Mouse (Mus musculus): ENCODE data around the gene Osgep. TPM values are rescaled to one million over a fixed set of nuclear protein-coding genes. Genes with fewer than 3 reads are reported as not detected.

The Osgep gene
- total RNA-seq, 1 experiment, result 19.1 TPM

GRCm38 (mm10) chr14:50897374-50897765, 27.3 kb downstream of the Osgep start, which contains the start of gene Klhl33:
TSS of gene Klhl33 (minus strand) at chr14:50897507.
- H3K9ac ChIP-seq (ENCODE audit: insufficient read depth, low read depth, low read length, poor library complexity, severe bottlenecking), result peak within 1 kb of the TSS; percentile 12; the same call in 1 of the 2 replicates
- in situ Hi-C loops (cut with MboI; ENCODE audit: low sequenced_read_pairs in 2 of 2, unreplicated experiment in 2 of 2), result no loop called here
- no peak within 1 kb of the TSS for H3K27ac ChIP-seq (ENCODE audit: insufficient read depth, low read depth, low read length, poor library complexity, severe bottlenecking)
- no peaks in the 10 kb centered on the region for H3K36me3 ChIP-seq (ENCODE audit: control insufficient read depth, insufficient read depth, low read length, poor library complexity, severe bottlenecking)
- no peak for DNase-seq (ENCODE audit: low read depth, low spot score)
- no peak for TF ChIP-seq CHD2 (IDR thresholded peaks at IDR 0.05; ENCODE audit: low read depth, low read length)
- H3K4me3 ChIP-seq (ENCODE audit: insufficient read depth in 1 of 2, low read depth in 1 of 2, low read length in 2 of 2, poor library complexity in 1 of 2, severe bottlenecking in 1 of 2), result peak within 1 kb of the TSS; percentile 54 to 59
- no peaks in the 10 kb centered on the region for H3K9me3 ChIP-seq (ENCODE audit: control insufficient read depth, insufficient read depth, low read depth, low read length)
- no peaks in the 10 kb centered on the region for H3K4me1 ChIP-seq (ENCODE audit: control insufficient read depth in 2 of 2, insufficient read depth in 2 of 2, low read length in 2 of 2, poor library complexity in 1 of 2)

- no peak for DNase-seq (ENCODE audit: low read depth, low spot score)
- Histone ChIP-seq H3K9me3 (ENCODE audit: control insufficient read depth, insufficient read depth, low read depth, low read length) (no peaks in the 10 kb centered on the region), H3K9ac (ENCODE audit: insufficient read depth, low read depth, low read length, poor library complexity, severe bottlenecking) (peak overlapping the region; percentile 12; the same call in 1 of the 2 replicates), H3K4me1 (ENCODE audit: control insufficient read depth in 2 of 2, insufficient read depth in 2 of 2, low read length in 2 of 2, poor library complexity in 1 of 2) (no peaks in the 10 kb centered on the region), H3K36me3 (ENCODE audit: control insufficient read depth, insufficient read depth, low read length, poor library complexity, severe bottlenecking) (no peaks in the 10 kb centered on the region), H3K4me3 (ENCODE audit: insufficient read depth in 1 of 2, low read depth in 1 of 2, low read length in 2 of 2, poor library complexity in 1 of 2, severe bottlenecking in 1 of 2) (peak overlapping the region; percentile 54 to 59), H3K27ac (ENCODE audit: insufficient read depth, low read depth, low read length, poor library complexity, severe bottlenecking) (no peak overlapping the region)
- in situ Hi-C loops (cut with MboI; ENCODE audit: low sequenced_read_pairs in 2 of 2, unreplicated experiment in 2 of 2), result no loop called here
- TF ChIP-seq ZNF384 (IDR thresholded peaks at IDR 0.05; ENCODE audit: low read depth, low read length) (no peak), CHD2 (IDR thresholded peaks at IDR 0.05; ENCODE audit: low read depth, low read length) (no peak), ZC3H11A (IDR thresholded peaks at IDR 0.05; ENCODE audit: borderline replicate concordance, low read depth, low read length) (no peak), MAFK (IDR thresholded peaks at IDR 0.05; ENCODE audit: insufficient read depth, low read depth, low read length) (no peak), HCFC1 (IDR thresholded peaks at IDR 0.05; ENCODE audit: borderline replicate concordance, insufficient read depth, low read length) (no peak)
Measured at GRCm38 (mm10) chr14:50896747-50897373, 27.8 kb downstream of the Osgep start.

DNA sequence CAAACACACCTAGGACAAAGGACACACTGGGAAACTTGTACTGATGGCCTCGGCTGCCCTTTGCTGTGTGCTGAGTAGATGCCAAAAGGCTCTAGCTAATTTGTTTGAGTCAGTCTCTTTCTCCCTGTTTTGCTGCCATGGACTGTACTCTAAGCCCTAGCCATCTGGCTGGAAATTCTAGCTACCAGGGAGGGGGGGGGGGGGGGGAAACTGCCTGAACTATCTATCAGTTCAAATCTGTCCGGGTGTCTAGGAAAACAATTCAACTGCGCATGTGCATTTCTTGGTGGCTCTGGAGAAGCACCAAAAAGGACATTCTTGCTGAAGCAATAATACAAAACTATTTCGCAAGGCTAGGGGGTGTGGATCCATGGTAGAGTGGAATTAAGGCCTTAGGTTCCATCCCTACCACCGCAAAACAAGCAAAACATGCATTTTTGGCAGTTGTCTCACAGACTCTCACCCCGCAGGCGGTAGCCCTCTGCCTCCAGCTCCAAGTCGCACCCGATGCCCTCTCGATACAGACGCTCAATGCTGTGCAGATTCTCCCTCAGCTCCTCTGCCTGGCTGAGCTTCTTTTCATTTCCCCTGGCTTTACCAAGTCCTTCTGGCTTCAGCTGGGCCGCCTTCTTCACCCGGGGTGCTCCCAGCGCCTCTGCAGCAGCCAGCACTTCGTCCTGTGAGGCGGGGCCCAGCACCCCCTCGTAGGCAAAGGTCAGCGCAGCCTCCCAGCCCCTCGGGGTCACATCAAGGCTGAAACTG, 28.5 kb downstream of the Osgep start:
- in situ Hi-C loops (cut with MboI; ENCODE audit: low sequenced_read_pairs in 2 of 2, unreplicated experiment in 2 of 2), result no loop called here
- no peak overlapping the region for H3K27ac ChIP-seq (ENCODE audit: insufficient read depth, low read depth, low read length, poor library complexity, severe bottlenecking)
- H3K4me1 ChIP-seq (ENCODE audit: control insufficient read depth in 2 of 2, insufficient read depth in 2 of 2, low read length in 2 of 2, poor library complexity in 1 of 2), result peaks cover 0 to 2% of the 10 kb centered on the region in 2 experiments; a peak in 1 of 4 replicates
- H3K9ac ChIP-seq (ENCODE audit: insufficient read depth, low read depth, low read length, poor library complexity, severe bottlenecking), result peak overlapping the region; percentile 12; the same call in 1 of the 2 replicates
- no peak for DNase-seq (ENCODE audit: low read depth, low spot score)
- H3K9me3 ChIP-seq (ENCODE audit: control insufficient read depth, insufficient read depth, low read depth, low read length), result no peaks in the 10 kb centered on the region
- H3K4me3 ChIP-seq (ENCODE audit: insufficient read depth in 1 of 2, low read depth in 1 of 2, low read length in 2 of 2, poor library complexity in 1 of 2, severe bottlenecking in 1 of 2), result peak overlapping the region; percentile 54 to 59
- TF ChIP-seq ZNF384 (IDR thresholded peaks at IDR 0.05; ENCODE audit: low read depth, low read length) (no peak), MAFK (IDR thresholded peaks at IDR 0.05; ENCODE audit: insufficient read depth, low read depth, low read length) (no peak), ZC3H11A (IDR thresholded peaks at IDR 0.05; ENCODE audit: borderline replicate concordance, low read depth, low read length) (no peak), HCFC1 (IDR thresholded peaks at IDR 0.05; ENCODE audit: borderline replicate concordance, insufficient read depth, low read length) (no peak), CHD2 (IDR thresholded peaks at IDR 0.05; ENCODE audit: low read depth, low read length) (no peak)
- H3K36me3 ChIP-seq (ENCODE audit: control insufficient read depth, insufficient read depth, low read length, poor library complexity, severe bottlenecking), result no peaks in the 10 kb centered on the region

GRCm38 (mm10) chr14:50895407-50895806, 29.3 kb downstream of the Osgep start:
- H3K4me3 ChIP-seq (ENCODE audit: insufficient read depth in 1 of 2, low read depth in 1 of 2, low read length in 2 of 2, poor library complexity in 1 of 2, severe bottlenecking in 1 of 2), result no peak overlapping the region
- in situ Hi-C loops (cut with MboI; ENCODE audit: low sequenced_read_pairs in 2 of 2, unreplicated experiment in 2 of 2), result no loop called here

More at GRCm38 (mm10) chr14:50895407-50895806, 29.3 kb downstream of the Osgep start:
- no peak for DNase-seq (ENCODE audit: low read depth, low spot score)
- Histone ChIP-seq H3K36me3 (ENCODE audit: control insufficient read depth, insufficient read depth, low read length, poor library complexity, severe bottlenecking) (no peaks in the 10 kb centered on the region), H3K9ac (ENCODE audit: insufficient read depth, low read depth, low read length, poor library complexity, severe bottlenecking) (no peak overlapping the region), H3K9me3 (ENCODE audit: control insufficient read depth, insufficient read depth, low read depth, low read length) (no peaks in the 10 kb centered on the region), H3K27ac (ENCODE audit: insufficient read depth, low read depth, low read length, poor library complexity, severe bottlenecking) (no peak overlapping the region), H3K4me1 (ENCODE audit: control insufficient read depth in 2 of 2, insufficient read depth in 2 of 2, low read length in 2 of 2, poor library complexity in 1 of 2) (peaks cover 0 to 2% of the 10 kb centered on the region in 2 experiments; a peak in 1 of 4 replicates)
- TF ChIP-seq CHD2 (IDR thresholded peaks at IDR 0.05; ENCODE audit: low read depth, low read length) (no peak), HCFC1 (IDR thresholded peaks at IDR 0.05; ENCODE audit: borderline replicate concordance, insufficient read depth, low read length) (no peak), ZNF384 (IDR thresholded peaks at IDR 0.05; ENCODE audit: low read depth, low read length) (no peak), ZC3H11A (IDR thresholded peaks at IDR 0.05; ENCODE audit: borderline replicate concordance, low read depth, low read length) (no peak), MAFK (IDR thresholded peaks at IDR 0.05; ENCODE audit: insufficient read depth, low read depth, low read length) (no peak)

All from ES-E14 (cell line).